Comparison of ENCODE assay signal across 9 mouse cellular contexts in the genomic region with DNA sequence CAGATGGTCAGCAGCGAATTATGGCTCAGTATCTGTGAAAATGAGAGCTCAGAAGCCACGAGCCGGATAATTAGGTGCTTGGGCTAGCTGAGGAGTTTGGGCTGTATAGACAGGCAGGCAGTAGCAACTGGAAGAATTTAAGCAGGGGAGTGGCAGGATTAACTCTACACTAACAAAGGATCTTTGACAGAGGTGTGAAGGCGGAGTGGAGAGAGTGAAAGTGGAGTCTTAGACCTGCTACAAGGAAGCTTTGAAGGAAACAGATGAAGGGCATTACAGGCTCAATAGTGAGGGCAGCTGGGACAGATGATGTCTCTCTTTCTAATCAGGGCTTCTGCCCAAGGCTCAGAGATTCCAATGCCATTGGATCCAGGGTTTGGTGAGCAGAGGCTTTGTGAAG. TPM values are rescaled to one million over a fixed set of nuclear protein-coding genes. Genes with fewer than 3 reads are reported as not detected.
A peak's percentile ranks its signal among the peaks of the same experiment; 100 is the strongest.
DNase-seq lines count a peak whose midpoint lies in the region; ATAC-seq and TF ChIP-seq lines count a peak whose summit lies in the region.
"Had no signal": no experiment of that assay in that cellular context is flagged by ENCODE, and none has a peak within 500 bp of the region (broad histone marks: within the 10 kb centered on the region; RNA-seq: fewer than 3 reads in every experiment).

No protein-coding gene starts in this region.

- no peak overlapping the region for H3K9ac ChIP-seq in kidney, embryonic 15.5 days
- H3K9ac ChIP-seq in forebrain, embryonic 12.5 days, result no peak overlapping the region
- H3K9ac ChIP-seq in liver, embryonic 14.5 days (replicated peaks), result peak overlapping the region; percentile 80

- no peak for ATAC-seq in kidney, embryonic 15.5 days (replicated peaks; ENCODE audit: low FRiP score)
- no peak for ATAC-seq in forebrain, embryonic 12.5 days (ENCODE audit: low FRiP score)
- ATAC-seq in liver, embryonic 14.5 days (ENCODE audit: insufficient read depth), result no peak

- no peak for TF ChIP-seq CTCF in liver, embryonic 14.5 days (IDR thresholded peaks at IDR 0.05; ENCODE audit: low read depth)

- H3K4me2 ChIP-seq in kidney, embryonic 15.5 days, result peak overlapping the region; percentile 82; the same call in 1 of the 2 replicates
- H3K4me2 ChIP-seq in forebrain, embryonic 12.5 days, result peak overlapping the region; percentile 90; the same call in 1 of the 2 replicates
- H3K4me2 ChIP-seq in liver, embryonic 14.5 days (ENCODE audit: low read depth), result peak overlapping the region; percentile 98

- no peaks in the 10 kb centered on the region for H3K27me3 ChIP-seq in kidney, embryonic 15.5 days
- H3K27me3 ChIP-seq in forebrain, embryonic 12.5 days, result no peaks in the 10 kb centered on the region
- H3K27me3 ChIP-seq in liver, embryonic 14.5 days (ENCODE audit: control insufficient read depth, insufficient read depth, low read length), result no peaks in the 10 kb centered on the region

- H3K9me3 ChIP-seq in kidney, embryonic 15.5 days (replicated peaks), result no peaks in the 10 kb centered on the region
- H3K9me3 ChIP-seq in forebrain, embryonic 12.5 days, result no peaks in the 10 kb centered on the region
- no peaks in the 10 kb centered on the region for H3K9me3 ChIP-seq in liver, embryonic 14.5 days (ENCODE audit: control insufficient read depth, low read length)
- H3K9me3 ChIP-seq: G1E had no signal

- no peak for TF ChIP-seq EP300 in liver, embryonic 14.5 days (IDR thresholded peaks at IDR 0.05; ENCODE audit: low read depth)

- H3K36me3 ChIP-seq in kidney, embryonic 15.5 days, result peaks cover 5% of the 10 kb centered on the region; the same call in 1 of the 2 replicates
- no peaks in the 10 kb centered on the region for H3K36me3 ChIP-seq in forebrain, embryonic 12.5 days (replicated peaks)
- H3K36me3 ChIP-seq in liver, embryonic 14.5 days (replicated peaks; ENCODE audit: control insufficient read depth, insufficient read depth, low read depth), result peaks cover 3% of the 10 kb centered on the region; the same call in 1 of the 2 replicates

- DNase-seq in kidney, postnatal 14 days, result no peak
- peak; percentile 46 for DNase-seq in ZHBTc4 (ENCODE audit: low read depth, low spot score)
- DNase-seq in liver, embryonic 14.5 days (ENCODE audit: low read depth in 3 of 3, low spot score in 3 of 3), result no peak
- no peak for DNase-seq in urinary bladder, postnatal 36 days (ENCODE audit: low spot score in 2 of 2)
- no peak for DNase-seq in left cerebral cortex, adult 8-10 months (ENCODE audit: low spot score in 2 of 2)
- DNase-seq: right cerebral cortex, postnatal 25 days had no signal

- no peak overlapping the region for H3K4me3 ChIP-seq in kidney, embryonic 15.5 days (replicated peaks)
- H3K4me3 ChIP-seq in forebrain, embryonic 12.5 days (replicated peaks), result no peak overlapping the region
- peak overlapping the region in 1 of 2 experiments; percentile 74; a peak in 2 of 4 replicates for H3K4me3 ChIP-seq in liver, embryonic 14.5 days (ENCODE audit: insufficient read depth in 1 of 2, low read depth in 2 of 2, low read length in 2 of 2)

- no peak overlapping the region for H3K27ac ChIP-seq in kidney, embryonic 15.5 days
- no peak overlapping the region for H3K27ac ChIP-seq in forebrain, embryonic 12.5 days
- H3K27ac ChIP-seq in liver, embryonic 14.5 days, result no peak overlapping the region

- WGBS in kidney, embryonic 15.5 days, result 48% methylated on average over 4 of the region's 4 CpGs
- 22% methylated on average over 4 of the region's 4 CpGs for WGBS in forebrain, embryonic 12.5 days
- WGBS in liver, embryonic 14.5 days (ENCODE audit: insufficient replicate concordance), result 78% methylated on average over 4 of the region's 4 CpGs

- peaks cover 42% of the 10 kb centered on the region for H3K4me1 ChIP-seq in kidney, embryonic 15.5 days
- H3K4me1 ChIP-seq in forebrain, embryonic 12.5 days, result peaks cover 39% of the 10 kb centered on the region
- H3K4me1 ChIP-seq in liver, embryonic 14.5 days (replicated peaks; ENCODE audit: control insufficient read depth in 2 of 2, insufficient read depth in 2 of 2, low read length in 1 of 2), result peaks cover 32 to 39% of the 10 kb centered on the region in 2 experiments

RNA-seq across cellular contexts. Expression of a gene that starts 1.1 kb away (rescaled TPM):
- 3.4 and 4.2 TPM in 2 replicates for polyA plus RNA-seq in kidney, embryonic 15.5 days (2015; fragmentation: Nextera tagmentation; extraction: Ambion mirVana)
- 3.1 and 4.3 TPM in 2 replicates for polyA plus RNA-seq in forebrain, embryonic 12.5 days (2016; fragmentation: Nextera tagmentation; extraction: Ambion mirVana)
- polyA plus RNA-seq in liver, embryonic 14.5 days (2012; rRNA removed), result 1.0 and 1.2 TPM in 2 replicates
- polyA plus RNA-seq in liver, embryonic 14.5 days (2014; fragmentation: Nextera tagmentation; extraction: Ambion mirVana), result 2.2 and 2.8 TPM in 2 replicates
- total RNA-seq in left cerebral cortex, adult 8-10 months (2022), result 1 to 10 TPM; 2.8 to 3.3 (median 3.1) TPM

RNA-seq across cellular contexts. Expression of a gene that starts 1.2 kb away (rescaled TPM):
- 120 and 123 TPM in 2 replicates for polyA plus RNA-seq in kidney, embryonic 15.5 days (2015; fragmentation: Nextera tagmentation; extraction: Ambion mirVana)
- polyA plus RNA-seq in forebrain, embryonic 12.5 days (2016; fragmentation: Nextera tagmentation; extraction: Ambion mirVana), result 104 and 109 TPM in 2 replicates
- 54.6 and 73.7 TPM in 2 replicates for polyA plus RNA-seq in liver, embryonic 14.5 days (2012; rRNA removed)
- 59.2 and 67.8 TPM in 2 replicates for polyA plus RNA-seq in liver, embryonic 14.5 days (2014; fragmentation: Nextera tagmentation; extraction: Ambion mirVana)
- total RNA-seq in left cerebral cortex, adult 8-10 months (2022), result 100 to 1,000 TPM; 140 to 155 (median 152) TPM

RNA-seq across cellular contexts. Expression of a gene that starts 41.6 kb away (rescaled TPM):
- 1.0 and 1.4 TPM in 2 replicates for polyA plus RNA-seq in kidney, embryonic 15.5 days (2015; fragmentation: Nextera tagmentation; extraction: Ambion mirVana)
- 5.8 and 6.1 TPM in 2 replicates for polyA plus RNA-seq in forebrain, embryonic 12.5 days (2016; fragmentation: Nextera tagmentation; extraction: Ambion mirVana)
- 0.31 and 0.57 TPM in 2 replicates for polyA plus RNA-seq in liver, embryonic 14.5 days (2012; rRNA removed)
- 0.30 and 0.57 TPM in 2 replicates for polyA plus RNA-seq in liver, embryonic 14.5 days (2014; fragmentation: Nextera tagmentation; extraction: Ambion mirVana)
- 10 to 100 TPM; 35.0 to 37.6 (median 36.6) TPM for total RNA-seq in left cerebral cortex, adult 8-10 months (2022)
